Comparison of ENCODE assay signal across 8 mouse cellular contexts in the genomic region with DNA sequence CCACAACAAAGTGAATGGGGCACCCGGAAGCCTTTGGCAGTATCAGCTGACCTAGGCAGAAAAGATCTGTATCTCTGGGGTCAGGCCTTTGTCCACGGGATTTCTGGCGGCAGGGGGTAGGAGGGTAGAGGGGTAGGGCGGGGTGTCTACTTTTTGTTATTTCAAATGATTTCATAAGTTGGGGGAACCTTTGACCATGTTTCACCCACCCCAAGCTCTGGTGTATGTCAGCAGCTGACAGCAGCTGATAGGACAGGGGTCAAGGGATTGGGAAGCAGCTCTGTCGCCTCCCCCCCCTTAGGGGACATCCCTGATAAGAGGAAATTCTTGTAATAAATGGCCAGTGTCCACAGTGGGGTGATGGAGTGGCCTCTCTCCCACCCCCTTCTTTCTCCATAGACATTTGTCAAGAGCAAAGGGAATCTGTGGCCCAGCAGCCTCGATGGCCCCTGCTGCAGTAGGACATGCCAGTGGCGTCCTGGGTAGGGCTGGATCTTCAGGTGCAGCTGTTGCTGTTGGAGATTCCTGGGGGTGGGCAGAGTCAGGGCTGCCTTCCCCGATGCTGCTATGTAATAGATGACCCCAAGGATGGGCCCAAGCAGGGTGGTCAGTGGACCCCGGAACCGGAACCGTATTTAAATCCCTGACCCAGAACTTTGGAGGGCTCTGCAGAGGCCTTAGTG.
DNase-seq lines count a peak whose midpoint lies in the region; ATAC-seq and TF ChIP-seq lines count a peak whose summit lies in the region.

No protein-coding gene starts in this region.

- peak overlapping the region; percentile 70 for H3K9ac ChIP-seq in heart, embryonic 13.5 days
- peak overlapping the region; percentile 30; the same call in 1 of the 2 replicates for H3K9ac ChIP-seq in embryonic facial prominence, embryonic 14.5 days (ENCODE audit: low read depth, low read length)
- H3K9ac ChIP-seq in intestine, postnatal 0 days (ENCODE audit: low read depth, low read length): peak overlapping the region; percentile 7; the same call in 1 of the 2 replicates
- no peak overlapping the region for H3K9ac ChIP-seq in midbrain, postnatal 0 days (replicated peaks; ENCODE audit: low read length, poor library complexity, severe bottlenecking)

- TF ChIP-seq CTCF in intestine, postnatal 0 days (IDR thresholded peaks at IDR 0.05; ENCODE audit: low read depth): no peak
- TF ChIP-seq CTCF in midbrain, postnatal 0 days (IDR thresholded peaks at IDR 0.05): no peak

- no peaks in the 10 kb centered on the region for H3K27me3 ChIP-seq in heart, embryonic 13.5 days (replicated peaks)
- no peaks in the 10 kb centered on the region for H3K27me3 ChIP-seq in embryonic facial prominence, embryonic 14.5 days (replicated peaks; ENCODE audit: control insufficient read depth, insufficient read depth, low read length)
- H3K27me3 ChIP-seq in intestine, postnatal 0 days (replicated peaks; ENCODE audit: control insufficient read depth, insufficient read depth, low read length): no peaks in the 10 kb centered on the region
- no peaks in the 10 kb centered on the region for H3K27me3 ChIP-seq in midbrain, postnatal 0 days (ENCODE audit: insufficient read depth, low read length)

- DNase-seq in heart, postnatal 25 days (ENCODE audit: low spot score): no peak
- DNase-seq in embryonic facial prominence, embryonic 14.5 days (ENCODE audit: low spot score): no peak
- no peak for DNase-seq in midbrain, postnatal 0 days (ENCODE audit: low spot score)
- no peak for DNase-seq in left cerebral cortex, adult 8-10 months (ENCODE audit: low spot score in 2 of 2)
- no peak for DNase-seq in adrenal gland, postnatal 36 days

- peak overlapping the region; percentile 39 for H3K4me2 ChIP-seq in heart, embryonic 13.5 days
- H3K4me2 ChIP-seq in embryonic facial prominence, embryonic 14.5 days (ENCODE audit: low read depth, low read length): peak overlapping the region; percentile 41
- H3K4me2 ChIP-seq in intestine, postnatal 0 days (replicated peaks; ENCODE audit: low read depth): peak overlapping the region; percentile 42; the same call in 1 of the 2 replicates
- no peak overlapping the region for H3K4me2 ChIP-seq in midbrain, postnatal 0 days (ENCODE audit: low read depth, low read length, poor library complexity, severe bottlenecking)

- H3K27ac ChIP-seq in heart, embryonic 13.5 days (replicated peaks): peak overlapping the region; percentile 87
- H3K27ac ChIP-seq in embryonic facial prominence, embryonic 14.5 days (replicated peaks; ENCODE audit: low read depth, low read length): peak overlapping the region; percentile 84
- peak overlapping the region; percentile 85 for H3K27ac ChIP-seq in intestine, postnatal 0 days (ENCODE audit: low read depth, low read length)
- peak overlapping the region; percentile 43; the same call in 1 of the 2 replicates for H3K27ac ChIP-seq in midbrain, postnatal 0 days (ENCODE audit: low read depth, low read length)

- no peak overlapping the region for H3K4me3 ChIP-seq in heart, embryonic 13.5 days
- H3K4me3 ChIP-seq in embryonic facial prominence, embryonic 14.5 days (ENCODE audit: low read depth, low read length): no peak overlapping the region
- no peak overlapping the region for H3K4me3 ChIP-seq in intestine, postnatal 0 days (ENCODE audit: low read depth, low read length)
- H3K4me3 ChIP-seq in midbrain, postnatal 0 days (ENCODE audit: low read depth, low read length): no peak overlapping the region

- H3K9me3 ChIP-seq in heart, embryonic 13.5 days: no peaks in the 10 kb centered on the region
- no peaks in the 10 kb centered on the region for H3K9me3 ChIP-seq in embryonic facial prominence, embryonic 14.5 days (ENCODE audit: control insufficient read depth, low read length)
- H3K9me3 ChIP-seq in intestine, postnatal 0 days (ENCODE audit: control insufficient read depth): no peaks in the 10 kb centered on the region
- H3K9me3 ChIP-seq in midbrain, postnatal 0 days (ENCODE audit: low read length): no peaks in the 10 kb centered on the region

- WGBS in heart, embryonic 13.5 days: 30% methylated on average over 11 of the region's 11 CpGs
- 34% methylated on average over 11 of the region's 11 CpGs for WGBS in embryonic facial prominence, embryonic 14.5 days
- WGBS in intestine, postnatal 0 days: 24% methylated on average over 11 of the region's 11 CpGs
- 45% methylated on average over 11 of the region's 11 CpGs for WGBS in midbrain, postnatal 0 days

- intact Hi-C loops in heart, postnatal 25 days (cut with DNase I): no loop called here

- no peak for ATAC-seq in heart, embryonic 13.5 days (ENCODE audit: extremely low read depth, insufficient number of reproducible peaks, low FRiP score, low TSS enrichment)
- peak; percentile 8; the same call in 1 of the 2 replicates for ATAC-seq in embryonic facial prominence, embryonic 14.5 days (ENCODE audit: low read depth)
- ATAC-seq in intestine, postnatal 0 days: peak; percentile 26
- 0 out of 2 replicates have a peak, but pooled peaks have one; percentile 11 for ATAC-seq in midbrain, postnatal 0 days (ENCODE audit: low FRiP score)
- no peak for ATAC-seq in cerebellum, adult (ENCODE audit: insufficient number of reproducible peaks, low FRiP score, low TSS enrichment)

- H3K36me3 ChIP-seq in heart, embryonic 13.5 days: 0 out of 2 replicates have a peak, but pooled peaks cover 3% of the 10 kb centered on the region
- 0 out of 2 replicates have a peak, but pooled peaks cover 2% of the 10 kb centered on the region for H3K36me3 ChIP-seq in embryonic facial prominence, embryonic 14.5 days (ENCODE audit: control insufficient read depth, insufficient read depth, low read length)
- H3K36me3 ChIP-seq in intestine, postnatal 0 days (ENCODE audit: control insufficient read depth, insufficient read depth): no peaks in the 10 kb centered on the region
- no peaks in the 10 kb centered on the region for H3K36me3 ChIP-seq in midbrain, postnatal 0 days (ENCODE audit: insufficient read depth, low read length)

- peaks cover 98% of the 10 kb centered on the region for H3K4me1 ChIP-seq in heart, embryonic 13.5 days
- peaks cover 74% of the 10 kb centered on the region for H3K4me1 ChIP-seq in embryonic facial prominence, embryonic 14.5 days (ENCODE audit: control insufficient read depth, insufficient read depth, low read length)
- H3K4me1 ChIP-seq in intestine, postnatal 0 days (replicated peaks; ENCODE audit: control insufficient read depth, insufficient read depth, low read length): peaks cover 39% of the 10 kb centered on the region
- H3K4me1 ChIP-seq in midbrain, postnatal 0 days (ENCODE audit: insufficient read depth, low read length): peaks cover 19% of the 10 kb centered on the region

Comparison
In these comparisons a context has a peak if more than half of its experiments do, and no peak if none do; other contexts are left out.
1. ATAC-seq: peak in embryonic facial prominence, embryonic 14.5 days (single experiment), intestine, postnatal 0 days (single experiment) and midbrain, postnatal 0 days (single experiment); none in heart, embryonic 13.5 days (single experiment) and cerebellum, adult (single experiment).
2. Peak in every context shown above with its lines, with median percentiles within 50 percentile points of each other: H3K27ac ChIP-seq.